In genomic region chr1:133744609-133745008, GRCm38 (mm10) we compare ENCODE assay signal across 8 mouse cellular contexts. TPM values are rescaled to one million over a fixed set of nuclear protein-coding genes. Genes with fewer than 3 reads are reported as not detected.
A peak's percentile ranks its signal among the peaks of the same experiment; 100 is the strongest.
DNase-seq lines count a peak whose midpoint lies in the region; ATAC-seq and TF ChIP-seq lines count a peak whose summit lies in the region.

No protein-coding gene starts in this region.

- no peak overlapping the region for H3K9ac ChIP-seq in hindbrain, embryonic 13.5 days
- H3K9ac ChIP-seq in hindbrain, embryonic 11.5 days (ENCODE audit: low read depth, low read length): no peak overlapping the region
- H3K9ac ChIP-seq in intestine, postnatal 0 days (ENCODE audit: low read depth, low read length): no peak overlapping the region
- H3K9ac ChIP-seq in limb, embryonic 14.5 days (ENCODE audit: low read depth, low read length, severe bottlenecking): 0 out of 2 replicates have a peak overlapping the region, but pooled peaks have one; percentile 40
- H3K9ac ChIP-seq in stomach, embryonic 14.5 days (replicated peaks; ENCODE audit: low read depth, low read length): no peak overlapping the region

- 0 out of 2 replicates have a peak, but pooled peaks cover 2% of the 10 kb centered on the region for H3K27me3 ChIP-seq in hindbrain, embryonic 13.5 days
- H3K27me3 ChIP-seq in hindbrain, embryonic 11.5 days (ENCODE audit: control insufficient read depth, insufficient read depth, low read length): no peaks in the 10 kb centered on the region
- no peaks in the 10 kb centered on the region for H3K27me3 ChIP-seq in intestine, postnatal 0 days (replicated peaks; ENCODE audit: control insufficient read depth, insufficient read depth, low read length)
- H3K27me3 ChIP-seq in limb, embryonic 14.5 days (ENCODE audit: control insufficient read depth, insufficient read depth, low read length): 0 out of 2 replicates have a peak, but pooled peaks cover 4% of the 10 kb centered on the region
- no peaks in the 10 kb centered on the region for H3K27me3 ChIP-seq in stomach, embryonic 14.5 days (ENCODE audit: control insufficient read depth, insufficient read depth, low read length)

- intact Hi-C loops in gastrocnemius, postnatal 14 days (cut with DNase I; ENCODE audit: low total_unique reads): loop anchor here (5.0 kb wide), 1 partner anchor 53 kb away; no protein-coding TSS in a partner anchor

- H3K9me3 ChIP-seq in hindbrain, embryonic 13.5 days: no peaks in the 10 kb centered on the region
- no peaks in the 10 kb centered on the region for H3K9me3 ChIP-seq in hindbrain, embryonic 11.5 days (ENCODE audit: control insufficient read depth, low read length)
- no peaks in the 10 kb centered on the region for H3K9me3 ChIP-seq in intestine, postnatal 0 days (ENCODE audit: control insufficient read depth)
- H3K9me3 ChIP-seq in limb, embryonic 14.5 days (ENCODE audit: control insufficient read depth, low read length): no peaks in the 10 kb centered on the region
- no peaks in the 10 kb centered on the region for H3K9me3 ChIP-seq in stomach, embryonic 14.5 days (ENCODE audit: control insufficient read depth, low read depth, low read length)

- TF ChIP-seq CTCF in brain, embryonic 14.5 days (IDR thresholded peaks at IDR 0.05; ENCODE audit: borderline replicate concordance, extremely low read depth, insufficient read depth, insufficient read length): no peak
- TF ChIP-seq CTCF in intestine, postnatal 0 days (IDR thresholded peaks at IDR 0.05; ENCODE audit: low read depth): no peak

- ATAC-seq in hindbrain, embryonic 13.5 days (ENCODE audit: low FRiP score): no peak
- ATAC-seq in hindbrain, embryonic 11.5 days (ENCODE audit: low FRiP score): no peak
- ATAC-seq in intestine, postnatal 0 days: peak; percentile 16; the same call in 1 of the 2 replicates
- ATAC-seq in limb, embryonic 14.5 days (ENCODE audit: low FRiP score, low read depth): peak; percentile 79
- peak; percentile 46; the same call in 1 of the 2 replicates for ATAC-seq in stomach, embryonic 14.5 days (ENCODE audit: insufficient number of reproducible peaks, insufficient read depth, low FRiP score, low read depth)

- peak overlapping the region; percentile 44 for H3K27ac ChIP-seq in hindbrain, embryonic 13.5 days
- H3K27ac ChIP-seq in hindbrain, embryonic 11.5 days (ENCODE audit: low read depth, low read length): no peak overlapping the region
- H3K27ac ChIP-seq in intestine, postnatal 0 days (ENCODE audit: low read depth, low read length): peak overlapping the region; percentile 36; the same call in 1 of the 2 replicates
- H3K27ac ChIP-seq in limb, embryonic 14.5 days (replicated peaks; ENCODE audit: low read depth, low read length): peak overlapping the region; percentile 91
- H3K27ac ChIP-seq in stomach, embryonic 14.5 days (ENCODE audit: low read length): peak overlapping the region; percentile 90

- no peaks in the 10 kb centered on the region for H3K36me3 ChIP-seq in hindbrain, embryonic 13.5 days
- H3K36me3 ChIP-seq in hindbrain, embryonic 11.5 days (ENCODE audit: control insufficient read depth, insufficient read depth, low read length): no peaks in the 10 kb centered on the region
- H3K36me3 ChIP-seq in intestine, postnatal 0 days (ENCODE audit: control insufficient read depth, insufficient read depth): no peaks in the 10 kb centered on the region
- no peaks in the 10 kb centered on the region; the same call in 1 of the 2 replicates for H3K36me3 ChIP-seq in limb, embryonic 14.5 days (ENCODE audit: control insufficient read depth, insufficient read depth, low read length)
- H3K36me3 ChIP-seq in stomach, embryonic 14.5 days (ENCODE audit: control insufficient read depth, insufficient read depth, low read length): 0 out of 2 replicates have a peak, but pooled peaks cover 1% of the 10 kb centered on the region

- H3K4me2 ChIP-seq in hindbrain, embryonic 13.5 days: no peak overlapping the region; the same call in 1 of the 2 replicates
- H3K4me2 ChIP-seq in hindbrain, embryonic 11.5 days (replicated peaks; ENCODE audit: low read depth, low read length): no peak overlapping the region
- no peak overlapping the region for H3K4me2 ChIP-seq in intestine, postnatal 0 days (replicated peaks; ENCODE audit: low read depth)
- peak overlapping the region; percentile 6; the same call in 1 of the 2 replicates for H3K4me2 ChIP-seq in limb, embryonic 14.5 days (replicated peaks; ENCODE audit: low read depth, low read length, severe bottlenecking)
- H3K4me2 ChIP-seq in stomach, embryonic 14.5 days (replicated peaks; ENCODE audit: low read depth, low read length): no peak overlapping the region

- 47% methylated on average over 4 of the region's 4 CpGs for WGBS in hindbrain, embryonic 13.5 days
- 79% methylated on average over 4 of the region's 4 CpGs for WGBS in hindbrain, embryonic 11.5 days
- 46% methylated on average over 4 of the region's 4 CpGs for WGBS in intestine, postnatal 0 days
- WGBS in limb, embryonic 14.5 days: 23% methylated on average over 4 of the region's 4 CpGs
- WGBS in stomach, embryonic 14.5 days: 40% methylated on average over 4 of the region's 4 CpGs

- H3K4me3 ChIP-seq in hindbrain, embryonic 13.5 days: no peak overlapping the region
- no peak overlapping the region for H3K4me3 ChIP-seq in hindbrain, embryonic 11.5 days (ENCODE audit: low read depth, low read length)
- no peak overlapping the region for H3K4me3 ChIP-seq in intestine, postnatal 0 days (ENCODE audit: low read depth, low read length)
- no peak overlapping the region for H3K4me3 ChIP-seq in limb, embryonic 14.5 days (replicated peaks; ENCODE audit: low read length)
- H3K4me3 ChIP-seq in stomach, embryonic 14.5 days (ENCODE audit: low read depth, low read length): no peak overlapping the region

- H3K4me1 ChIP-seq in hindbrain, embryonic 13.5 days (replicated peaks): peaks cover 34% of the 10 kb centered on the region
- H3K4me1 ChIP-seq in hindbrain, embryonic 11.5 days (replicated peaks; ENCODE audit: control insufficient read depth, insufficient read depth, low read length): peaks cover 3% of the 10 kb centered on the region
- no peaks in the 10 kb centered on the region for H3K4me1 ChIP-seq in intestine, postnatal 0 days (replicated peaks; ENCODE audit: control insufficient read depth, insufficient read depth, low read length)
- H3K4me1 ChIP-seq in limb, embryonic 14.5 days (ENCODE audit: control insufficient read depth, insufficient read depth, low read length): peaks cover 67% of the 10 kb centered on the region
- peaks cover 28% of the 10 kb centered on the region for H3K4me1 ChIP-seq in stomach, embryonic 14.5 days (ENCODE audit: control insufficient read depth, insufficient read depth, low read length)

- DNase-seq in hindbrain, embryonic 11.5 days (ENCODE audit: low spot score): no peak
- peak; percentile 75 for DNase-seq in brain, embryonic 14.5 days (ENCODE audit: low read depth)
- DNase-seq in gastrocnemius, postnatal 14 days: peak; percentile 86
- DNase-seq in limb, embryonic 14.5 days (ENCODE audit: low spot score): peak; percentile 94
- DNase-seq in spleen, postnatal 10 days (ENCODE audit: low spot score in 2 of 2): no peak

- no peak for TF ChIP-seq POLR2A in brain, embryonic 14.5 days (IDR thresholded peaks at IDR 0.05; ENCODE audit: borderline replicate concordance, extremely low read depth, insufficient read depth, insufficient read length, poor library complexity, severe bottlenecking)
- no peak for TF ChIP-seq POLR2A in limb, embryonic 14.5 days (IDR thresholded peaks at IDR 0.05; ENCODE audit: borderline replicate concordance, extremely low read depth, insufficient read depth, insufficient read length)

RNA-seq across cellular contexts. Expression of gene Lax1, which starts 54.7 kb away (rescaled TPM):
- 0.10 and 0.16 TPM in 2 replicates for polyA plus RNA-seq in hindbrain, embryonic 13.5 days (2015; fragmentation: Nextera tagmentation; extraction: Ambion mirVana)
- polyA plus RNA-seq in hindbrain, embryonic 11.5 days (2014; fragmentation: Nextera tagmentation; extraction: Ambion mirVana): 0.12 and 0.22 TPM in 2 replicates
- 0.37 and 0.51 TPM in 2 replicates for polyA plus RNA-seq in brain, embryonic 14.5 days (2012; rRNA removed)
- under 1 TPM; 0.09 to 0.27 TPM for total RNA-seq in gastrocnemius, postnatal 14 days (2021)
- polyA plus RNA-seq in intestine, postnatal 0 days (2015; fragmentation: Nextera tagmentation; extraction: Ambion mirVana): 0.38 and 0.47 TPM in 2 replicates
- 1.3 and 1.7 TPM in 2 replicates for polyA plus RNA-seq in limb, embryonic 14.5 days (2012; rRNA removed)
- 0.18 and 0.58 TPM in 2 replicates for polyA plus RNA-seq in limb, embryonic 14.5 days (2014; fragmentation: Nextera tagmentation; extraction: Ambion mirVana)
- polyA plus RNA-seq in stomach, embryonic 14.5 days (2014; fragmentation: Nextera tagmentation; extraction: Ambion mirVana): 0.35 and 0.42 TPM in 2 replicates

RNA-seq across cellular contexts. Expression of gene Atp2b4, which starts 56.2 kb away (rescaled TPM):
- polyA plus RNA-seq in hindbrain, embryonic 13.5 days (2015; fragmentation: Nextera tagmentation; extraction: Ambion mirVana): 12.1 and 13.1 TPM in 2 replicates
- polyA plus RNA-seq in hindbrain, embryonic 11.5 days (2014; fragmentation: Nextera tagmentation; extraction: Ambion mirVana): 8.7 and 15.3 TPM in 2 replicates
- 13.3 and 25.0 TPM in 2 replicates for polyA plus RNA-seq in brain, embryonic 14.5 days (2012; rRNA removed)
- 10 to 100 TPM; 22.1 to 24.4 TPM for total RNA-seq in gastrocnemius, postnatal 14 days (2021)
- 9.8 and 11.8 TPM in 2 replicates for polyA plus RNA-seq in intestine, postnatal 0 days (2015; fragmentation: Nextera tagmentation; extraction: Ambion mirVana)
- 22.9 and 24.8 TPM in 2 replicates for polyA plus RNA-seq in limb, embryonic 14.5 days (2012; rRNA removed)
- 23.7 and 24.2 TPM in 2 replicates for polyA plus RNA-seq in limb, embryonic 14.5 days (2014; fragmentation: Nextera tagmentation; extraction: Ambion mirVana)
- polyA plus RNA-seq in stomach, embryonic 14.5 days (2014; fragmentation: Nextera tagmentation; extraction: Ambion mirVana): 38.3 and 38.8 TPM in 2 replicates

Comparison
In these comparisons a context has a peak if more than half of its experiments do, and no peak if none do; other contexts are left out.
1. ATAC-seq: peak in intestine, postnatal 0 days (single experiment), limb, embryonic 14.5 days (single experiment) and stomach, embryonic 14.5 days (single experiment); none in hindbrain, embryonic 13.5 days (single experiment) and hindbrain, embryonic 11.5 days (single experiment).
2. DNase-seq: peak in brain, embryonic 14.5 days (single experiment), gastrocnemius, postnatal 14 days (single experiment) and limb, embryonic 14.5 days (single experiment); none in hindbrain, embryonic 11.5 days (single experiment) and spleen, postnatal 10 days (0 of 2).